ENCODE assay signal across 21 mouse cellular contexts in genomic region chr17:93817656-93818055, GRCm38 (mm10).
A peak's percentile ranks its signal among the peaks of the same experiment; 100 is the strongest.
DNase-seq lines count a peak whose midpoint lies in the region; ATAC-seq lines count a peak whose summit lies in the region.
"Had no signal": no experiment of that assay in that cellular context is flagged by ENCODE, and none has a peak within 500 bp of the region (broad histone marks: within the 10 kb centered on the region; RNA-seq: fewer than 3 reads in every experiment).

No protein-coding gene starts in this region.

- 22% methylated on average over 11 of the region's 11 CpGs for WGBS in forebrain, embryonic 10.5 days
- WGBS in forebrain, embryonic 15.5 days = 15% methylated on average over 11 of the region's 11 CpGs
- 16% methylated on average over 11 of the region's 11 CpGs for WGBS in heart, embryonic 14.5 days
- WGBS in heart, embryonic 10.5 days = 21% methylated on average over 11 of the region's 11 CpGs
- 26% methylated on average over 11 of the region's 11 CpGs for WGBS in midbrain, embryonic 16.5 days
- 22% methylated on average over 11 of the region's 11 CpGs for WGBS in midbrain, embryonic 13.5 days

- no peak for ATAC-seq in forebrain, embryonic 15.5 days (replicated peaks)
- ATAC-seq in heart, embryonic 14.5 days (ENCODE audit: insufficient number of reproducible peaks, insufficient read depth, low FRiP score, low read depth) = no peak
- ATAC-seq in midbrain, embryonic 16.5 days = no peak
- no peak for ATAC-seq in midbrain, embryonic 13.5 days
- ATAC-seq: lung, postnatal 0 days had no signal

- no peak overlapping the region for H3K4me3 ChIP-seq in forebrain, embryonic 10.5 days
- H3K4me3 ChIP-seq in forebrain, embryonic 15.5 days = no peak overlapping the region
- H3K4me3 ChIP-seq in heart, embryonic 14.5 days (ENCODE audit: control insufficient read depth in 1 of 2, insufficient read depth in 1 of 2, low read depth in 1 of 2, low read length in 2 of 2) = no peak overlapping the region
- H3K4me3 ChIP-seq in heart, embryonic 10.5 days = no peak overlapping the region
- H3K4me3 ChIP-seq in midbrain, embryonic 16.5 days (ENCODE audit: low read depth, low read length) = no peak overlapping the region
- no peak overlapping the region for H3K4me3 ChIP-seq in midbrain, embryonic 13.5 days (replicated peaks)
- H3K4me3 ChIP-seq: embryonic facial prominence, embryonic 15.5 days; midbrain, embryonic 12.5 days; myocyte; neural tube, embryonic 15.5 days had no signal

- no peak overlapping the region for H3K9ac ChIP-seq in forebrain, embryonic 15.5 days (replicated peaks)
- H3K9ac ChIP-seq in heart, embryonic 14.5 days (ENCODE audit: low read length) = no peak overlapping the region
- H3K9ac ChIP-seq in midbrain, embryonic 16.5 days (ENCODE audit: low read depth, low read length) = no peak overlapping the region
- no peak overlapping the region for H3K9ac ChIP-seq in midbrain, embryonic 13.5 days (replicated peaks)
- H3K9ac ChIP-seq: embryonic facial prominence, embryonic 15.5 days; midbrain, embryonic 12.5 days; neural tube, embryonic 15.5 days had no signal

- peak; percentile 14 for DNase-seq in forebrain, embryonic 10.5 days (ENCODE audit: extremely low spot score, low spot score)
- no peak for DNase-seq in heart, embryonic 10.5 days (ENCODE audit: low spot score)
- DNase-seq in ovary, postnatal 10 days (ENCODE audit: low spot score) = no peak
- DNase-seq in kidney, postnatal 36 days = no peak
- DNase-seq: adrenal gland, adult 2 months; cerebellum, adult 2 months; cerebellum, postnatal 36 days; kidney, adult 11 months; liver; right cerebral cortex, postnatal 14 days; thymus, adult 18-20 months had no signal

- H3K27me3 ChIP-seq in forebrain, embryonic 10.5 days (ENCODE audit: poor library complexity, severe bottlenecking) = no peaks in the 10 kb centered on the region
- no peaks in the 10 kb centered on the region for H3K27me3 ChIP-seq in forebrain, embryonic 15.5 days
- H3K27me3 ChIP-seq in heart, embryonic 14.5 days (ENCODE audit: control insufficient read depth, insufficient read depth, low read length) = no peaks in the 10 kb centered on the region
- H3K27me3 ChIP-seq in heart, embryonic 10.5 days (ENCODE audit: insufficient read depth, poor library complexity, severe bottlenecking) = no peaks in the 10 kb centered on the region
- H3K27me3 ChIP-seq in midbrain, embryonic 16.5 days (ENCODE audit: control insufficient read depth, insufficient read depth, low read depth, low read length) = no peaks in the 10 kb centered on the region
- no peaks in the 10 kb centered on the region for H3K27me3 ChIP-seq in midbrain, embryonic 13.5 days
- H3K27me3 ChIP-seq: embryonic facial prominence, embryonic 15.5 days; midbrain, embryonic 12.5 days; neural tube, embryonic 15.5 days had no signal

- H3K36me3 ChIP-seq in forebrain, embryonic 10.5 days (replicated peaks) = no peaks in the 10 kb centered on the region
- no peaks in the 10 kb centered on the region for H3K36me3 ChIP-seq in forebrain, embryonic 15.5 days
- H3K36me3 ChIP-seq in heart, embryonic 14.5 days (ENCODE audit: control insufficient read depth, insufficient read depth, low read length) = no peaks in the 10 kb centered on the region
- H3K36me3 ChIP-seq in heart, embryonic 10.5 days = no peaks in the 10 kb centered on the region
- H3K36me3 ChIP-seq in midbrain, embryonic 16.5 days (ENCODE audit: control insufficient read depth, insufficient read depth, low read length) = no peaks in the 10 kb centered on the region
- H3K36me3 ChIP-seq in midbrain, embryonic 13.5 days = no peaks in the 10 kb centered on the region
- H3K36me3 ChIP-seq: embryonic facial prominence, embryonic 15.5 days; midbrain, embryonic 12.5 days; neural tube, embryonic 15.5 days had no signal

- H3K9me3 ChIP-seq in forebrain, embryonic 10.5 days = no peaks in the 10 kb centered on the region
- H3K9me3 ChIP-seq in forebrain, embryonic 15.5 days = no peaks in the 10 kb centered on the region
- H3K9me3 ChIP-seq in heart, embryonic 14.5 days (ENCODE audit: control insufficient read depth, low read length) = no peaks in the 10 kb centered on the region
- no peaks in the 10 kb centered on the region for H3K9me3 ChIP-seq in heart, embryonic 10.5 days
- H3K9me3 ChIP-seq in midbrain, embryonic 16.5 days (replicated peaks; ENCODE audit: control insufficient read depth, low read length, poor library complexity, severe bottlenecking) = no peaks in the 10 kb centered on the region
- H3K9me3 ChIP-seq in midbrain, embryonic 13.5 days = no peaks in the 10 kb centered on the region
- H3K9me3 ChIP-seq: embryonic facial prominence, embryonic 15.5 days; midbrain, embryonic 12.5 days; neural tube, embryonic 15.5 days had no signal

- H3K4me1 ChIP-seq in forebrain, embryonic 10.5 days = 0 out of 2 replicates have a peak, but pooled peaks cover 3% of the 10 kb centered on the region
- no peaks in the 10 kb centered on the region for H3K4me1 ChIP-seq in forebrain, embryonic 15.5 days
- no peaks in the 10 kb centered on the region for H3K4me1 ChIP-seq in heart, embryonic 14.5 days (ENCODE audit: control insufficient read depth in 2 of 2, insufficient read depth in 2 of 2, low read length in 2 of 2)
- no peaks in the 10 kb centered on the region for H3K4me1 ChIP-seq in heart, embryonic 10.5 days
- H3K4me1 ChIP-seq in midbrain, embryonic 16.5 days (ENCODE audit: control insufficient read depth, insufficient read depth, low read length) = no peaks in the 10 kb centered on the region
- H3K4me1 ChIP-seq in midbrain, embryonic 13.5 days (replicated peaks) = no peaks in the 10 kb centered on the region
- H3K4me1 ChIP-seq: embryonic facial prominence, embryonic 15.5 days; midbrain, embryonic 12.5 days; neural tube, embryonic 15.5 days had no signal

- no peak overlapping the region for H3K4me2 ChIP-seq in forebrain, embryonic 15.5 days (replicated peaks)
- H3K4me2 ChIP-seq in heart, embryonic 14.5 days (ENCODE audit: low read length) = peak overlapping the region; percentile 34
- 0 out of 2 replicates have a peak overlapping the region, but pooled peaks have one; percentile 16 for H3K4me2 ChIP-seq in midbrain, embryonic 16.5 days (ENCODE audit: low read length)
- no peak overlapping the region for H3K4me2 ChIP-seq in midbrain, embryonic 13.5 days (replicated peaks)
- H3K4me2 ChIP-seq: embryonic facial prominence, embryonic 15.5 days; midbrain, embryonic 12.5 days; neural tube, embryonic 15.5 days had no signal

- no peak overlapping the region for H3K27ac ChIP-seq in forebrain, embryonic 10.5 days
- H3K27ac ChIP-seq in forebrain, embryonic 15.5 days (replicated peaks) = no peak overlapping the region
- no peak overlapping the region for H3K27ac ChIP-seq in heart, embryonic 14.5 days (replicated peaks in 1 of 2; ENCODE audit: control insufficient read depth in 1 of 2, insufficient read depth in 1 of 2, low read depth in 2 of 2, low read length in 2 of 2)
- no peak overlapping the region for H3K27ac ChIP-seq in heart, embryonic 10.5 days
- H3K27ac ChIP-seq in midbrain, embryonic 16.5 days (ENCODE audit: low read length) = no peak overlapping the region
- no peak overlapping the region for H3K27ac ChIP-seq in midbrain, embryonic 13.5 days
- H3K27ac ChIP-seq: embryonic facial prominence, embryonic 15.5 days; kidney, postnatal 0 days; midbrain, embryonic 12.5 days; neural tube, embryonic 15.5 days had no signal

Comparison
In these comparisons a context has a peak if more than half of its experiments do, and no peak if none do; other contexts are left out.
1. H3K4me2 ChIP-seq: peak in heart, embryonic 14.5 days (single experiment) and midbrain, embryonic 16.5 days (single experiment); none in forebrain, embryonic 15.5 days (single experiment) and midbrain, embryonic 13.5 days (single experiment).